Mouse (Mus musculus) induced T-regulatory cell, adult 2 months (primary cell): ENCODE results near the gene Cdkn3.

Experiments
- DNase-seq: peaks from one replicate; pipeline ENCODE4 v3.0.0-alpha.2; 2012; ENCODE audit warnings: low read depth

The Cdkn3 gene

DNA sequence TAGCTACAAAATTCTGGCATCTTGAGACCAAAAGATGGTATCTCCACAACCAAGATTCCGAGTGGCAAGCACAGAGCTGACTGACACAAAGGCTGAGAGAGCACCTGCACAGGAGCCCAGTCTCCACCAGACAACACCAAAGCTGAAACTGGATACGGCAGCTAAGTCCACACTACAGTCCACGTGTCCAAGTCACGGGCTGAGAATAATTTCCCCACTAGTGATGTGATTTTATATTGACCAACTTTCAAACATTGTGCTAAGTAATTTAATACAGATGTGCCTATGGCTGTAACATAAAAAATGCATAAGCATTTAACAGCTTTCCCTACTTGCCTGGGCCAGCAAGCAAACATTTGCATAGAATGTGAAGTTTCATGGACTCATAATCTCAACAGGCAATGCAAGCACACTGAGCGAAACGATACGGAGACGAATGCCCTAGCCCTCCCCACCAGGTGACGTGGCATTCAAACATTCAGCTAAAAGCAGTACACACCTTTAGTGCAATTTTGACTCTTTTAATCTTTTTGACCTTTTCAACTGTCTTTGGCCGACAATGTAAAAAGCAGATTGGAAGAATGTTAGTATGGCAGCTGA lies 23.1 kb downstream of the Cdkn3 start:
- no peak for DNase-seq

DNA sequence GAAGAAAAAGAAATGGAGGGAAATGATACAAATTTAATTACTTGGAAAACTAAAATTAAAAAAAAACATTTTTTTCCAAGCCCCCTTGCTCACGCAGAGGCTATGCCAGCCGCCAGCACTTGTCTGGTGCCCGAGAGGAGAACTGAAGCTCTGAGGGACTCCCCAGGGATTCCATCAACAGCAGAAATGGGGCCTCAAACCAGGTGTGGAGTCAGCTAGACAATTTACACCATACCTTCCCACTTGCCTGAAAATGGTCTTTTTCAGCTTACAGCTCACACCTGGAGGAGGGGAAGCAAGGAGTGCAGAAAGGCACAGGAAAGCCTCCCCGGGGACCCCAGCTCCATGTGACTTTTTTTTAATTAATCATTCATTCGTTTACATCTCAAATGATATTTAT lies 24.9 kb downstream of the Cdkn3 start:
- DNase-seq, result no peak

DNA sequence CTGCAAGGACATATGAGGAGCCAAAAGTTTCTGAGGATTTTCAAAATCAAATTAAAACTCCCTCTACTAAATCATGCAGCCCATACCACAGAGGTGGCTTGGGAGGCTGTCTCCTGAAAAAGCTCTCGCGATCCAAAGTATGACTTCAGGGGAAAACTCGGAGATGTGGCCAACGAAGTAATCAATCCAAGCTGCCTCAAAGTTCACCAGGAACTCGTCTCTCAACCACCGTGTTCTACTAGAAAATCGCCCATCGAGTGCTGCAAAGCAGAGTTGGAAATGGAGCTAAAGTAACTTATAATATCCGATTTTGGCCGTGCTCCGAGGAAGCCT lies 27.1 kb downstream of the Cdkn3 start:
- peak; percentile 16 for DNase-seq

DNA sequence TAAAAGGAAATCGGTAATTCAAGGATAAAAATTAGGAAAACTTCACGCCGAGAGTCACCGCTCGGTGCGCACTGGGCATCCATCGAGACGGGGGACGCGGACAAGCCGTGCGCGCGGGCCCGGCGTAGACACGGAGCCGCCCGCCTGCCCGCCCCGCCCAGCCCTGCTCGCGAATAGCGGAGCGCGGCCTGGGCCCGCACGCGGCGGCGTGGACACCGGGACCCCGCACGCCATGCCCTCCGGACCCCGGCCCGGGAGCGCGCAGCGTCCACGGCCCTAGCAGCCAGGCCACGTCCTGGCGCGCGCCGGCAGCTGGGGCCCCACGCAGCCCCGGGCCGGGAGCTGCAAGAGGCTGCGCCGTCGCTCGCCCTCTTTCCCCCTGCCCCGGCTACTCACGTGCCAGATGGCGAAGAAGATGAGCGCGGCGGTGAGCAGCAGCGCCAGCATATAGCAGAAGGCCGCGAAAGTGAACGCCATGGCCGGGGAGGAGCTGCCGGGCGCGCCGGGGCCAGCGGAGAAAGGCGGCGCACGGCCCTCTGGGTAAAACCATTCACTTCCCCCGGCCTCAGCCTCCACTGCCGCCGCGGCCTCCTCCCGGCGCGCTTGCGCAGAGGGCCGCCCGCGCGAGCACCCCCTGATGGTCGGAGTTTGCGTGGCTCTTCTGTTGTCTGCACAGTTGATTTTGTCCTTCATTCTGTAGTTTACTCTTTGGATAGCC lies 27.6 kb downstream of the Cdkn3 start, which contains the start of gene Cnih1:
Cnih1 (minus strand) TSS at position 625 of the 718 bp plus-strand sequence.
- peak; percentile 94 for DNase-seq

DNA sequence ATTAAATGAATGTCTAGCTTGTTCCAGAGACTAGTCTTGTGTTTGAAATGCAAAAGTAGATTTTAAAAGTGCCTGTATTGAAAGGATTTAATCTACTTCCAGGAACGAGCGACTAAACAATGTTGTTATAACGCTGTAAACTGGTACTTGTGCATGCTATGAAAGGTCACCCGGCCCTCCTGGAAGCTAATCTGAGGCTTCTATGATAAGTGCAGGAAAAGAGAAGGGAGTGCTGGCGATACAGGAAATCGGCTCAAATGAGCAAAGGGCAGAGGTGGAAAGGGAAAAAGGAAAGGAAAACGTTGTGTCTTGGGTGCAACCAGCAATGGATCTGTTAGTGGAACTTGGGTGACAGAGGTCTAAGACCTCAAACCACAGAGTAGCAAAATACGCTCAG lies 28.2 kb downstream of the Cdkn3 start:
- no peak for DNase-seq

DNA sequence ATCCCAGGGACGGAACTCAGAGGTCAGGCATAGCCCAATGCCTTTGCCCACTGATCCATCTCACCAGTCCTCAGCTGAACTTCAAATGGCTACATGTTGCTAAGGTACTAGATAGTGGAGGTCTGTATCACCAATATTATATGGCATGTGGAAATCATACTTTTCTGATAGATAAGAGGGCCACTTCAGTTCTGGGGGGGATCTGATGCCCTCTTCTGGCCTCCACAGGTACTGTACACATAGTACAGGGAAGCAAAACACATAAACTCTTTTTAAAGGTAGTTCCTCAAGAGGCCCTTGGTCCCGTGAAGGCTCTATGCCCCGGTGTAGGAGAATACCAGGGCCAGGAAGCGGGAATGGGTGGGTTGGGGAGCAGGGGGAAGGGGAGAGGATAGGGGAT lies 30.0 kb downstream of the Cdkn3 start:
- DNase-seq, result peak; percentile 59

DNA sequence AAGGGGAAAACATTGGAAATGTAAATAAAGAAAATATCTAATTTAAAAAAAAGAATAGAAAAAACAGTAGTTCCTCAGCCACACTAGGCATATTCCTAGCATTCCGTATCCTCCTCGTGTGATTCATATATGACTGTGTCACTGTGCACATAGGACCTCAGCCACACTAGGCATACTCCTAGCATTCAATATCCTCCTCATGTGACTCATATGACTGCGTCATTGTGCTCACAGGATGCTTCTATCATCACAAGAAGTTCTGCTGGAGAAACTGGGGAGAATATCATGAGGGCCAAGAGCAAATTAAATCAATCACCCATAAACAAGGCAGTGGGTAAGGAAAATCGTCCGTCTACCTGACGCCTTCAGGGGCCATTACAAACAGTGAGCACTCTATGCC lies 30.4 kb downstream of the Cdkn3 start:
- DNase-seq, result no peak

DNA sequence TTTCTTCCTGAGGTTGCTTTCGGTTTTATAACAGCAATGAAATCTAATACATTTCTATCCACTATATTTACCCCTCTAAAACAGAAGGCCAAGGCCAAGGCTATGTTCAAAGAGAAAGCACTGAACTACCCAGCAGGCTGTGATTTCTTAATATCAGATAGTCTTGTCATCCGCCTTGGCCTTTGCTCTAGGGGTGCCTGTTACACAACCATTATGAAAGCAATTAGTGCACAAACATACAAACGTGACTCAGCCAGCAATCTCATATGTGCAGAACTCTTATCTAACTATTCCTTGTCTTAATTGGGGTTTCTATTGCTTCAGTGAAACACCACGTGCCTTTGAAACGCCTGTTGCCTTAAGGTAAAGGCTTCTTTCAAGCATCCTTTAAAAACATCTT lies 33.8 kb downstream of the Cdkn3 start:
- DNase-seq, result no peak

DNA sequence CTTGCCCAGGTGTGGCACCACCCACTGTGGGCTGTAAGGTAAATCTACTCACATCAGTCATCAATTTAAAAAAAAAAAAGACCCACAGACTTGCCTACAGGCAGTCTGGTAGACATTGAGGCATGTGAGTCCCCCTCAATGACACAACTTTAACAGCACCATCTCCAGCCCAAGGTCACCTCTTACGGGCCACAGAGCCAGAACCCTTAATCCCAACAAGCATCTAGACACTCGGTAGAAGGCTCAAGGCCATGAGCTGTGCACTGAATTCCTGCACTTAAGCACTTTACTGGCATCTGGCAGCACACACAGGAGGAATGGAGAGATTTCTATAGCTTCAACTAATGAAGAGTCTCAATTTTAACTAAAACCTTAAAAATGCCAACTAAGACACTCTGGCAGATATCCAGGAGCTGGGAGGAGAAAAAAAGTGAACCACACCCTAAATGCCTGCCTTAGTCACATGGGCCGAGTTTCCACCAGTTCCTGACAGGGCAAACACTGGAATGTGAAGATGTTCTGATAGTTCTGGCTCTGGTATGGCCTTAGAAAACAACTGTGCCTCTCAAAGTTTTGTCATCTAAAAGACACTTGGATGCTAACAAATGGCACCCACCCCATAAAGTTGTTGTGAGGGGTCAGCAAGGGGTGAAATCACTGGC lies 40.5 kb downstream of the Cdkn3 start:
- no peak for DNase-seq

DNA sequence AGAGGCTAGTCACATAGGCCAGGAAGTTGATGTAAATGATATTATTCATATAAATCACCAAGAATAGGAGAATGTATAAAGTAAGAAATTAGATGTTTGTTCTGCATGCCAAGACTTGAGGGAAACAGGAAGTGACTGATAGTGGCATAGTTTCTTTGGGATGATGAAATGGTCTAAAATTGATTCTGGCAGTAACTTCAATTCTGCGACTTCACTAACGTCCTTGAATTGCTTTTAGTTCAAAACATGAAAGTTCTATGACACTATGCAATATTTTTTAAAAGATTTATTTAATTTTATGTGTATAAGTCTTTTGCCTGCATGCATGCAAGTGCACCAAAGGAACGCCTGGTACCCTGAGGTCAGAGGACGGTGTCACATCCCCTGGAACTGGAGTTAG lies 42.9 kb downstream of the Cdkn3 start:
- DNase-seq, result no peak

DNA sequence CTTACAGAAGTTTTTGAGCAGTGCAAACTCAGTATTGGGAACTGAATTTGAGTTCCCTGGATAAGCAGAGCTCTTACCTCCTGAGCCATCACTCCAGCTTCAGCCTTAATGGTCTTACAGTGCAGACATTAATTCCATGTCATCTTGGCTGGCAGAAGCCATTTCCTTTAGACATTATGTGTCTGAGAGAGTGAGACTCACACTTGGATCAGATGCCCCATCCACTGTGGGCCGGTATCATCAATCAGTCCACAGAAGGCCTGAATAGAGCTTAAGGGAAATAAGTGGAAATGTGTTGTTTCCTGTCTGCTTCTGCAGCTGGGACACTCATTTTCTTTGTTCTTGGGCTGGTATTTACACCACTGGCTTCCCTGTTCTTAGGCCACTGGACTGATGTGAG lies 43.5 kb downstream of the Cdkn3 start:
- DNase-seq, result no peak

DNA sequence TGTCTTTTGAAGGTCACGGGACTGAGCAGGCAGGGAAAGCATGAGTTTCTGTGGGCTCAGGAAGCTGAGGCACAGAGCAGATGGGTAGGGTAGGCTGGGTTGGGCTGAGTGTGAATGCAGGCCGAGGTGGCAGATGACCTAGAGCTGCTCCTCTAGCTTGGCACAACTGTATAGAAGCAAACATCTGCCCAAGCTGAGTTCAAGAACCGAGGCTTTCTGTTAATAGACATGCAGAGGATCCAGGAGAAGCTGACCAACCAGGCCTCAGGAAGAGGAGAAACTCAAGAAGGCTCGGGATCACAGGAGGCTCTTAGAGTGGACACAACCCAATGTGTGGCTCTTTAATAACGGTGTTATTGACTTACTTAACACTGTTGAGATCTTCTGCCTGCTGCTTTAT lies 45.8 kb downstream of the Cdkn3 start:
- DNase-seq, result no peak

DNA sequence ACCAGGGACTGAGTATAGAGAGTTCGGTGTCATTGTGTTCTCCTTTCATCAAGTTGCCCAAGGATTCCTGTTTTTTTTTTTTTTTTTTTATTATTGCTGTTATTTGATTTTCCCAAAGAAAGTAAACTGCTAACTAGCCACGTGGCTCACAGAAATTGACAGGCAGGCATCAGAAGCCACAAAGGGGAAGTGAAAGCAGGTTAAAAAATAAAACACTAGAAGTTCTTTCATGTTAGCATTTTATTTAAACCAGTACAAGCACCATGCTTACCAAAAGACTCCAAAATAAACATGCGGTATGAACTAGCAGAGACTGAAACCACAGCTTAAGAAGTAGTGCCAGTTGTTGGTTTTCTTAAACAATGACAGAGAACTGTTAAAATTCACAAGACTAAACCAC lies 47.6 kb downstream of the Cdkn3 start:
- no peak for DNase-seq

DNA sequence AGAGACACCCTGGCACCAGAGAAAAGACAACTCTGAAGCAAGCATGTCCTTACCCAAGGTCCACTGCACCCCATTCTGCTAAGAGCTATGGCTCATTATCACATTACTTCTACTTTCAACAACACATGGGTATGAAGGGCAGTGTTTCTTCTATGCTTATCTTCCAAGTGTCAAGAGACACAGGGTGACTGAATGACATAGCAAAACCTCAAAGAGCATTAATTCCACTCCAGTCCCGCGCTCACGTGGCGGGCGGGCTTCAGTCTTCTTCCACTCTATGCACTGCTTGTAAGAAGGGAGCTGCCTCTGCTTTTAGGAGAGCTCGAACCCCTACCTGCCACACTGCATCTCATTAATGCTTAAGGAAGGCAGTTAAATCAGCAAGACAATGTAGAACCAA lies 55.3 kb downstream of the Cdkn3 start:
- DNase-seq, result no peak

DNA sequence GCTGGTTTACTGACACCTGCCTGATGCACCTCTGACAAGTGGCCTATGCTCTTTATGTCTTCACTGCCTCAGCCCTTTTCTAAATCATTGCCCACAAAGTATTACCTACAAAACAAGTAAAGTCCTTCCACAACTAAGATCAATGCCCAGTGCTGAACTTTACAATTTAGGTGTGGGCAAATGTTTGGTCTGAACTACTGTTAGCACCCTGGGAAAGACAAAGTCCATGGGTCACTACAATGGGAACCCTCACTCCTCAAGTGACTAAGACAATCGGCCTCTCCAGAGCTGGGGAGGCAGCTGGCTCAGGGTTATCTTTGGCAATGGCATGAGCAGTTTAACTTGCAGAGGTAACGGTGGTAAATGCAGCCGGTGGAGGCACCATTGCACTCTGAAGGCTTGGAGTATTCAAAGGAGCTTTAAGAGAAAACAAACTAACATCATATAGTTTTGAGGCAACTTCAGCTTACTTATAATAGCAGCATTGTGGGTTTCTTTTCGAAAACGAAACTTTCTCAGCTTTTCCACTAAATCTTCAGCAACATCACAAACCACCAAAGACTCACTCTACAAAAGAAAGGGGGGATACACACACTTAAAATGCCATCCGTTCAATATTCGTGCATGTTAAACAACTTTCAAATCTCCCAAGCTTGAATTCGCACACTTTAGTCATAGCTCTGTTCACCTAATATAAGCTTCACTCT lies 56.7 kb downstream of the Cdkn3 start:
- DNase-seq, result peak; percentile 46

DNA sequence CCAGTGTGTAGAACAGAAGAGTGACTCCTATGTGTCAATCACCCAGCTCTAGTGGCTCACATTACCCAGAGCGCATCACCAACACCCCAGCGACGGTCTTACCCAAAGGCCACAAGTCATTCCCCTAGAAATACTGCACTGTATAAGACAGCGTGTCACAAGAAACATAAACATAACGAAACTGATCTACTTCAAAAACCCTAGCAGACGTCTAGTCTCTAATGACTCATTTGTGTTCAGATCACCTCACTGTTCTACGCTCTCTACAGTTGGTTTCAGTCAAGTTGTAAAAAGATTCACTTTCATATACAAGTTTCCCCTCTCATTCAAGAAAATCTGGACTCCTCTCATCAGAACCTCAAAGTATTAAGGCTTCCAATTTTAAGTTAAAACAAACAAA lies 58.4 kb downstream of the Cdkn3 start:
- DNase-seq, result peak; percentile 68

DNA sequence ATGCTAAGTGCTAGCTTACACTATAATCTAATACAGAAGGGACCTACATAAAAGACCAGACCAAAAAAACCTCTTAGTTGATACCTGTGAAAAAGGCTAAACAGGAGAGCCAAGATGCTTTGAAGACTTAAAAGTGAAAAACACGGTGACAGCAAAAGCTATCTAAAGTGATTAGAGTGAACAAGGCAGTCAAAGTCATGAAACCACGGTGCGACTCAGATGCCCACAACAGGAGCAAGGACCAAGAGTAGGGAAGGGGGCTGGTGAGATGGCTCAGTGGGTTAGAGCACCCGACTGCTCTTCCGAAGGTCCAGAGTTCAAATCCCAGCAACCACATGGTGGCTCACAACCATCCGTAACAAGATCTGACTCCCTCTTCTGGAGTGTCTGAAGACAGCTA lies 59.6 kb downstream of the Cdkn3 start:
- DNase-seq, result peak; percentile 26
